Mouse (Mus musculus) spleen, embryonic (tissue): ENCODE data around the gene Atl2.

Experiments
- CTCF ChIA-PET: fragments of 350-600 bp; sonication (Branson Sonifier 250); formaldehyde crosslinking; loops from one replicate; lab custom pipeline; 2022; lab: Charles Lee

Atl2 gene

GRCm38 (mm10) chr17:79895911-79896423, at the start of gene Atl2:
TSS of gene Atl2 (minus strand) at chr17:79896123.
- CTCF ChIA-PET: no interaction called here

GRCm38 (mm10) chr17:79944851-79945250, 48.9 kb upstream of the Atl2 start:
- CTCF ChIA-PET: no interaction called here

GRCm38 (mm10) chr17:79942418-79942817, 46.5 kb upstream of the Atl2 start:
- CTCF ChIA-PET: interaction anchor here (0.5 kb wide), 1 partner anchor 61 kb away, joined by 3 read pairs; no protein-coding TSS in a partner anchor

GRCm38 (mm10) chr17:79939133-79939532, 43.2 kb upstream of the Atl2 start:
- CTCF ChIA-PET: no interaction called here

- CTCF ChIA-PET: no interaction called here
These were observed 42.1 kb upstream of the Atl2 start for GRCm38 (mm10) chr17:79937921-79938601.

- CTCF ChIA-PET: no interaction called here
These were observed 38.4 kb upstream of the Atl2 start for GRCm38 (mm10) chr17:79934370-79934769.

- CTCF ChIA-PET: no interaction called here
These were observed 36.9 kb upstream of the Atl2 start for GRCm38 (mm10) chr17:79932676-79933278.

GRCm38 (mm10) chr17:79927110-79927509, 31.2 kb upstream of the Atl2 start:
- CTCF ChIA-PET: no interaction called here

- CTCF ChIA-PET: no interaction called here
These were observed 30.6 kb upstream of the Atl2 start for GRCm38 (mm10) chr17:79926486-79926885.

GRCm38 (mm10) chr17:79925865-79926421, 30.0 kb upstream of the Atl2 start:
- CTCF ChIA-PET: no interaction called here

- CTCF ChIA-PET: no interaction called here
These were observed 24.4 kb upstream of the Atl2 start for GRCm38 (mm10) chr17:79920355-79920754.

GRCm38 (mm10) chr17:79919566-79920350, 23.8 kb upstream of the Atl2 start:
- CTCF ChIA-PET: interaction anchor here (1.3 kb wide), 1 partner anchor 34 kb away, joined by 6 read pairs; no protein-coding TSS in a partner anchor

GRCm38 (mm10) chr17:79918484-79919004, 22.6 kb upstream of the Atl2 start:
- CTCF ChIA-PET: interaction anchor here (1.3 kb wide), 1 partner anchor 35 kb away, joined by 6 read pairs; no protein-coding TSS in a partner anchor

- CTCF ChIA-PET: no interaction called here
These were observed 21.1 kb upstream of the Atl2 start for GRCm38 (mm10) chr17:79916996-79917395.

- CTCF ChIA-PET: no interaction called here
These were observed 16.3 kb upstream of the Atl2 start for GRCm38 (mm10) chr17:79912174-79912573.

- CTCF ChIA-PET: no interaction called here
These were observed 15.8 kb upstream of the Atl2 start for GRCm38 (mm10) chr17:79911718-79912117.

GRCm38 (mm10) chr17:79909571-79909970, 13.6 kb upstream of the Atl2 start:
- CTCF ChIA-PET: interaction anchor here (0.5 kb wide), 1 partner anchor 68 kb away, joined by 8 read pairs; no protein-coding TSS in a partner anchor

- CTCF ChIA-PET: no interaction called here
These were observed 11.8 kb upstream of the Atl2 start for GRCm38 (mm10) chr17:79907698-79908097.

GRCm38 (mm10) chr17:79906791-79907494, 11.0 kb upstream of the Atl2 start:
- CTCF ChIA-PET: no interaction called here

GRCm38 (mm10) chr17:79904593-79904992, 8.7 kb upstream of the Atl2 start:
- CTCF ChIA-PET: no interaction called here

- CTCF ChIA-PET: interaction anchor here (0.5 kb wide), 2 partner anchors 57 to 168 kb away, joined by 6 to 8 read pairs; no protein-coding TSS in a partner anchor
These were observed 5.3 kb upstream of the Atl2 start for GRCm38 (mm10) chr17:79901207-79901606.
